Mouse (Mus musculus) ES-E14 (cell line): ENCODE data around the gene Olfr1504. TPM values are rescaled to one million over a fixed set of nuclear protein-coding genes. Genes with fewer than 3 reads are reported as not detected.
"Not testable (repeated sequence)": the region's sequence is repeated elsewhere in the genome, so short reads cannot be mapped to it uniquely, and the experiment has no call there.

ENCODE experiments used
- DNase-seq: peaks from one replicate; pipeline ENCODE4 v3.0.0-alpha.2; 2013; ENCODE audit warnings: low read depth, low spot score
- H3K27ac ChIP-seq: 2 replicates; pipeline ENCODE4 v1.5.1; 2012; ENCODE audit warnings: low read depth, mild to moderate bottlenecking, low read length, moderate library complexity, mixed read lengths; ENCODE audit not compliant: poor library complexity, insufficient read depth, severe bottlenecking
- H3K36me3 ChIP-seq: 2 replicates; pipeline ENCODE4 v1.6.1; 2012; ENCODE audit warnings: mild to moderate bottlenecking, low read length, moderate library complexity, mixed read lengths; ENCODE audit not compliant: control insufficient read depth, poor library complexity, insufficient read depth, severe bottlenecking
- H3K4me1 ChIP-seq, 2 experiments: fragments of 150-350 bp in 1 of 2; sonication (generic) in 1 of 2; 2 replicates each; pipeline ENCODE4 v1.6.1; 2012; ENCODE audit warnings: low read length in 2 of 2, mild to moderate bottlenecking in 1 of 2, mixed read lengths in 1 of 2; ENCODE audit not compliant: control insufficient read depth in 2 of 2, insufficient read depth in 2 of 2, poor library complexity in 1 of 2
- H3K4me3 ChIP-seq, 2 experiments: fragments of 150-350 bp in 1 of 2; sonication (generic) in 1 of 2; 2 replicates each; pipeline ENCODE4 v1.5.1; 2012; ENCODE audit warnings: low read length in 2 of 2, low read depth in 1 of 2, mild to moderate bottlenecking in 1 of 2, mixed read lengths in 1 of 2; ENCODE audit not compliant: insufficient read depth in 1 of 2, poor library complexity in 1 of 2, severe bottlenecking in 1 of 2
- H3K9ac ChIP-seq: 2 replicates; pipeline ENCODE4 v1.6.1; 2012; ENCODE audit warnings: low read depth, mild to moderate bottlenecking, low read length, mixed read lengths; ENCODE audit not compliant: poor library complexity, insufficient read depth, severe bottlenecking
- H3K9me3 ChIP-seq: fragments of 150-350 bp; sonication (generic); 2 replicates; pipeline ENCODE4 v1.6.1; 2012; ENCODE audit warnings: low read depth, mild to moderate bottlenecking, low read length; ENCODE audit not compliant: control insufficient read depth, insufficient read depth
- CHD2 ChIP-seq: IDR thresholded peaks from 2 replicates; pipeline ENCODE4 v1.6.1; 2014; ENCODE audit warnings: mild to moderate bottlenecking, low read depth, low read length, inconsistent platforms
- HCFC1 ChIP-seq: IDR thresholded peaks from 2 replicates; pipeline ENCODE4 v1.6.1; 2012; ENCODE audit warnings: low read length, inconsistent platforms, borderline replicate concordance; ENCODE audit not compliant: insufficient read depth
- MAFK ChIP-seq: IDR thresholded peaks from 2 replicates; pipeline ENCODE4 v1.6.1; 2014; ENCODE audit warnings: mild to moderate bottlenecking, low read depth, low read length, inconsistent platforms; ENCODE audit not compliant: insufficient read depth
- ZC3H11A ChIP-seq: IDR thresholded peaks from 2 replicates; pipeline ENCODE4 v1.6.1; 2012; ENCODE audit warnings: low read depth, mild to moderate bottlenecking, inconsistent platforms, low read length, borderline replicate concordance
- ZNF384 ChIP-seq: IDR thresholded peaks from 2 replicates; pipeline ENCODE4 v1.6.1; 2012; ENCODE audit warnings: low read depth, low read length, inconsistent platforms
- in situ Hi-C, 2 experiments: fragments of 600-800 bp; cut with MboI; formaldehyde crosslinking; loops; one replicate each; pipeline ENCODE4 v1.15.1; 2025; ENCODE audit warnings: low sequenced_read_pairs in 2 of 2, inconsistent platforms in 1 of 2; ENCODE audit not compliant: unreplicated experiment in 2 of 2
- total RNA-seq: library from RNA; depleted of rRNA; stranded (reverse); fragments of 300-350 nt; gene quantifications from 2 replicates; pipeline ENCODE4 v1.2.3, GENCODE M21; 2012; rRNA removed

The Olfr1504 gene
- not detected in 2 replicates for total RNA-seq

DNA sequence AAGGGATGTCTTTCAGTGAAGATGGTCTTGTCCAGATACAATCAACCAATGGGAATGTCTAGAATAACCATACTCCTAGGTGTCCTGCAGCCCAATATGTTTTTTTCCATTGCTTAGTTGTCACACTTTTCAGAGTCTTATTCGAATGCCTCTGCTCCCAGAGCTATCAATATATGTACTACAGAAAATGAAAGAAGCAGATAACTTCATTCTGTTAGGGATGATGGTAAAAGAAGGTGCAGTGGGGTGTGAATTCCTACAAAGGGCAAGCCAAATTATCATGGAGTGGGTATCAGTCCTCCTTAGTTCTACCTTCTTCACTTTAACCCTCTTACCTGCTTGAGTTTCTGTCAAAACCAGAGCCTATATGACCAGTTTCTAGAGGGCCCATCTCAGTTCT, at the start of gene Olfr1504:
Olfr1504 (minus strand) TSS at position 101 of the 400 bp plus-strand sequence.
- no peak for TF ChIP-seq MAFK
- TF ChIP-seq ZC3H11A = no peak
- TF ChIP-seq HCFC1 = no peak
- no peak for TF ChIP-seq ZNF384
- Histone ChIP-seq H3K4me1 (no peaks in the 10 kb centered on the region), H3K36me3 (no peaks in the 10 kb centered on the region), H3K9ac (no peak within 1 kb of the TSS), H3K9me3 (no peaks in the 10 kb centered on the region), H3K27ac (no peak within 1 kb of the TSS), H3K4me3 (no peak within 1 kb of the TSS)
- DNase-seq = no peak
- in situ Hi-C loops = no loop called here

DNA sequence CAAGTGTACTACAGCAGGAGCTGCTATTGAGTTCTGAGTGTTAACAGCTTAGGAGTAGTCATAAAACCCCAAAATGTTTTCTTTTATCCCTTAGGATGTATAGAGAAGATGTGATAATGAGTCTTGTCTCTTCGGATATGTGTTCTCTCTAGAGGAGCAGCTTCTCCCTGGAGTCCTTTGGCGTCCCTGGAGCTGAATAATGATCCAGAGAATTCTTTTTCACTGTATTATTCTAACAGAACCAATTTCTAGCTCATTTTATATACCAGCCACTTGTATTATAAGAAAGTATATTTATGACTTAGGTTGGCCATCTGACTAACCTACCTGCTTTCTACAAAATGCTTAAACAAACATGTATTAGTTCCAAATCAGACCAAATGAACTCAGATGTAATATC, 15.5 kb upstream of the Olfr1504 start, which contains the start of gene Olfr1505:
Olfr1505 (plus strand) TSS at position 301 of the 400 bp plus-strand sequence.
- DNase-seq = no peak
- no peak within 1 kb of the TSS for H3K27ac ChIP-seq
- TF ChIP-seq ZC3H11A (no peak), ZNF384 (no peak), HCFC1 (no peak), CHD2 (no peak), MAFK (no peak)
- in situ Hi-C loops = no loop called here
- H3K4me3 ChIP-seq = no peak within 1 kb of the TSS
- H3K9me3 ChIP-seq = no peaks in the 10 kb centered on the region
- no peaks in the 10 kb centered on the region for H3K36me3 ChIP-seq
- no peaks in the 10 kb centered on the region for H3K4me1 ChIP-seq
- H3K9ac ChIP-seq = no peak within 1 kb of the TSS

DNA sequence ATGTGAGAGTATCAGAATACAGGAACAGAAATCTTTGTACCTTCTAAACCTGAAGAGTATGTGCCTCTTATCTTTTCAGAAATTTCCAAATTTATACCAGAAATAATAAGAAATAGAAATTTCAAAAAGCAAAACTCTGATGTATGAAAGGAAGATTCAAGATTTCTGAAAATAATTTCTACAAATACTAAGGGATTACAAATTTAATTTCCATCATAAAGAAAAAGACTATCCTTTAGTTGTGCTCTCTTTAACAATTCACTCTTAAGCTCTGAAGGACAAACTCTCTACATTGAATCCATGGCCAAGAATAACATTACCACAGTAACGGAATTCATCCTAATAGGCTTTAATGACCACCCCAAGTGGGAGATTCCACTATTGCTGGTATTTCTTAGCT, 36.2 kb downstream of the Olfr1504 start, which contains the start of gene Olfr1502:
Olfr1502 (plus strand) TSS at position 301 of the 400 bp plus-strand sequence.
- Histone ChIP-seq H3K9me3 (no peaks in the 10 kb centered on the region), H3K36me3 (no peaks in the 10 kb centered on the region), H3K9ac (no peak within 1 kb of the TSS), H3K27ac (no peak within 1 kb of the TSS), H3K4me3 (no peak within 1 kb of the TSS), H3K4me1 (no peaks in the 10 kb centered on the region)
- in situ Hi-C loops = no loop called here
- DNase-seq = no peak
- TF ChIP-seq CHD2 (no peak), ZC3H11A (no peak), MAFK (no peak), ZNF384 (no peak), HCFC1 (no peak)

DNA sequence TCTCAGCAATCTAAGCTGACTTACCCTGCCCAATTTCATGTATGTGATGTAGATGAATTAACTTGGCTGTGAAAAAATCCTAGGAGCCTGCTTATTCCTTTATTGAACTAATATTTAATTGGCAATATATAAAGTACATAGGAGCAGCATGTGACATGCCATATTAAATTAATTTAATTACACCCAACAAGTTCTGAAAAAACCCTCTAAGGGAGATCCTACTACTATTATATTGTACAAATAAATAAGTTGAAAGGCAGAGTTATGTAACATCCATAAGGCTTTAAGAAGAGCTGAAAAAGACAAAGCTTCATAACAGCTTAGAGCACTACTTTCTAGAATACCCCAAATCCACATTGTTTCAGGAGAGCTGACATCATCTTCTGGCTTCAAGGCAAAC, 47.1 kb downstream of the Olfr1504 start, which contains the start of gene Olfr1501:
Olfr1501 (minus strand) TSS at position 101 of the 400 bp plus-strand sequence.
- H3K36me3 ChIP-seq, H3K9me3 ChIP-seq, DNase-seq, H3K4me3 ChIP-seq, in situ Hi-C loops, H3K4me1 ChIP-seq, H3K27ac ChIP-seq, H3K9ac ChIP-seq: not testable (repeated sequence)

Other genes starting within 250 kb of the Olfr1504 start
- not detected in 2 replicates for gene Olfr1490, start 246.8 kb downstream of the Olfr1504 start, total RNA-seq
- gene Olfr1491, start 200.7 kb downstream of the Olfr1504 start, total RNA-seq = not detected in 2 replicates
- gene Olfr1493-ps1, start 174.7 kb downstream of the Olfr1504 start, total RNA-seq = not detected in 2 replicates
- 0.22 and 0.26 TPM in 2 replicates for gene Olfr1494, start 158.2 kb downstream of the Olfr1504 start, total RNA-seq
- 0.48 TPM in 1 of 2 replicates, not detected in the other for gene Olfr1495, start 133.3 kb downstream of the Olfr1504 start, total RNA-seq
- gene Olfr1496, start 120.0 kb downstream of the Olfr1504 start, total RNA-seq = not detected in 2 replicates
- gene Olfr1497, start 99.7 kb downstream of the Olfr1504 start, total RNA-seq = not detected in 2 replicates
- gene Olfr1499, start 78.5 kb downstream of the Olfr1504 start, total RNA-seq = not detected in 2 replicates
- gene Olfr1500, start 67.4 kb downstream of the Olfr1504 start, total RNA-seq = not detected in 2 replicates
- not detected in 2 replicates for gene Olfr1501, start 47.2 kb downstream of the Olfr1504 start, total RNA-seq
- not detected in 2 replicates for gene Olfr1502, start 36.1 kb downstream of the Olfr1504 start, total RNA-seq
- gene Olfr1505, start 15.6 kb upstream of the Olfr1504 start, total RNA-seq = not detected in 2 replicates